Mouse (Mus musculus) limb, embryonic 10.5 days (tissue): ENCODE measurements at regions not wholly inside any gene's neighbourhood (a gene's known extent, or its start where the extent isn't known, plus 50 kb on each side); places are given as distances from the start of the nearest gene placed in this dataset.
A peak's percentile ranks its signal among the peaks of the same experiment; 100 is the strongest.

Experiments used
- DNase-seq: peaks from one replicate; pipeline ENCODE4 v3.0.0-alpha.2; 2017; ENCODE audit warnings: low spot score
- H3K27ac ChIP-seq: fragments of 300-500 bp; sonication (generic); 2 replicates; pipeline ENCODE4 v1.5.1; 2016; ENCODE audit warnings: mild to moderate bottlenecking
- H3K27me3 ChIP-seq: fragments of 300-500 bp; sonication (generic); 2 replicates; pipeline ENCODE4 v1.6.1; 2016; ENCODE audit warnings: low read depth, mild to moderate bottlenecking; ENCODE audit not compliant: poor library complexity, severe bottlenecking
- H3K36me3 ChIP-seq: fragments of 300-500 bp; sonication (generic); 2 replicates; pipeline ENCODE4 v1.6.1; 2016; ENCODE audit warnings: mild to moderate bottlenecking, moderate library complexity
- H3K4me1 ChIP-seq: fragments of 300-500 bp; sonication (generic); 2 replicates; pipeline ENCODE4 v1.6.1; 2016
- H3K4me3 ChIP-seq: fragments of 300-500 bp; sonication (generic); 2 replicates; pipeline ENCODE4 v1.5.1; 2016; ENCODE audit warnings: mild to moderate bottlenecking, moderate library complexity
- H3K9me3 ChIP-seq: fragments of 300-500 bp; sonication (generic); replicated peaks from 2 replicates; pipeline ENCODE4 v1.6.1; 2016; ENCODE audit warnings: mild to moderate bottlenecking
- WGBS: fragments of 180-500 bp; shearing (Covaris S2); methylation state at CpG from one replicate; pipeline ENCODE4 v1.1.7; 2016; 5-methylcytosine and 5-hydroxymethylcytosine counted together

DNA sequence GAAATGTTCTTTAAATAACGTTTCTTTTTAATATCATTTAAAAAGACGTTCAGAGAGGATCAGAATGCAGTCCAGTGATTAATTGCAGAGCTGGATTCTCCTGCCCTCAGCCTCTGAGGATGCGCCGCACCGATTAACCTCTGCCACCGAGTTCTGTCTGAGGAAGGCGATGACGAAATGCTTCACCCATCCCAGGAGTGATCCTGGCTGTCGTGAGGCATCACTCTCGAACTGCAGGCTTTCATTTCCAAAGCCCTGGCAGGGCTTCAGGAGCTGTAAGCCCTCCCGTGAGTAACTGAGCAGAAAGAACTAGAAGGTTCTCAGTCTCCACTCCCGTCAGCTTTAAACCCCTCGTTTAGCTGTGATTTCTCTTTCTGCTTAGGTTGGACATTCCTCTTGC lies 157.0 kb upstream of the Pgrmc2 start:
- WGBS: 73% methylated on average over 13 of the region's 13 CpGs
- Histone ChIP-seq H3K27me3 (no peaks in the 10 kb centered on the region), H3K9me3 (no peaks in the 10 kb centered on the region), H3K4me1 (peaks cover 15% of the 10 kb centered on the region), H3K4me3 (no peak overlapping the region), H3K36me3 (no peaks in the 10 kb centered on the region), H3K27ac (no peak overlapping the region)
- no peak for DNase-seq

GRCm38 (mm10) chr3:41239246-41239645 lies 156.4 kb upstream of the Pgrmc2 start:
- no peak overlapping the region for H3K4me3 ChIP-seq
- WGBS: 82% methylated on average over 6 of the region's 6 CpGs
- H3K27me3 ChIP-seq: no peaks in the 10 kb centered on the region
- no peak for DNase-seq
- no peak overlapping the region for H3K27ac ChIP-seq
- no peaks in the 10 kb centered on the region for H3K36me3 ChIP-seq
- H3K9me3 ChIP-seq: no peaks in the 10 kb centered on the region
- H3K4me1 ChIP-seq: peaks cover 15% of the 10 kb centered on the region

DNA sequence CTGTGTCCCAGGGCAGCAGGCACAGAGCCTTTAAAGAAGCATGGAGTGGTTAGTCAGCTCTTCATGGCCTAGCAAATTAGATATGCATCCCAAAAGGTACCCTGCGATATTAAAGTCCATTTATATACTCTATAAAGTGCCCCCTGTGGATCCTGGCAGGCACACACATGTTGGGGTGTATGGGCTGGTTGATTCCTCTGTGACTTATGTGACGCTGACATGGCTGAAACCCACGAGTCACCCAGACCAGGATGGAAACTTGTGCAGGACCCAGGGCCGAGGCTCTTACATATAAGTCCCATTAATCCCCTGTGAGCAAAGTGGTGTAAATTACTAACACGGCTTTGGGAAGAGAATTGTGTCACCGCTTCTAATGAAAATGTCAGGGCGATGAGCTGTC lies 155.2 kb upstream of the Pgrmc2 start:
- DNase-seq: no peak
- H3K4me1 ChIP-seq: peaks cover 15% of the 10 kb centered on the region
- H3K36me3 ChIP-seq: no peaks in the 10 kb centered on the region
- H3K4me3 ChIP-seq: no peak overlapping the region
- no peaks in the 10 kb centered on the region for H3K27me3 ChIP-seq
- no peak overlapping the region for H3K27ac ChIP-seq
- WGBS: 82% methylated on average over 7 of the region's 7 CpGs
- H3K9me3 ChIP-seq: no peaks in the 10 kb centered on the region

DNA sequence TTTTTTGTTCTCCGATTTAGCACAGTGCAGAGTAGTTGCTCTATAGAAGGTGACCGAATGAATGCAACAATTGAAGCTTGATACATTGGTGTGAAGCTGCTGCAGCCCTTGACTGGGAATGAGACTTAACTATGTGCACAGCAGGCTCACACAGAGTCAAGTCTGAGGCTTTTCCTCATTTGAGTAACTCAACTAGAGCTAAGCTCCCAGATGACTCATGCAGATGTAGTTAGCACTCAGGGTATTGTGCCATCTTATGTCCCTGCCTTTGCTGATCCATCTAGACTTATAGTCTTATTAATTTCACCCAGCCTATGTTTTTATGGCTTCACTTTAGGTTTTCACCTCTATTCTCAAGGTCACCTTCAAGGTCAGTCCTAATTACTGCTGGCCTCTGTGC lies 152.8 kb upstream of the Pgrmc2 start:
- no peak for DNase-seq
- Histone ChIP-seq H3K36me3 (no peaks in the 10 kb centered on the region), H3K27me3 (no peaks in the 10 kb centered on the region), H3K9me3 (no peaks in the 10 kb centered on the region), H3K4me1 (peaks cover 7% of the 10 kb centered on the region), H3K27ac (no peak overlapping the region), H3K4me3 (no peak overlapping the region)
- 97% methylated on average over 2 of the region's 2 CpGs for WGBS

DNA sequence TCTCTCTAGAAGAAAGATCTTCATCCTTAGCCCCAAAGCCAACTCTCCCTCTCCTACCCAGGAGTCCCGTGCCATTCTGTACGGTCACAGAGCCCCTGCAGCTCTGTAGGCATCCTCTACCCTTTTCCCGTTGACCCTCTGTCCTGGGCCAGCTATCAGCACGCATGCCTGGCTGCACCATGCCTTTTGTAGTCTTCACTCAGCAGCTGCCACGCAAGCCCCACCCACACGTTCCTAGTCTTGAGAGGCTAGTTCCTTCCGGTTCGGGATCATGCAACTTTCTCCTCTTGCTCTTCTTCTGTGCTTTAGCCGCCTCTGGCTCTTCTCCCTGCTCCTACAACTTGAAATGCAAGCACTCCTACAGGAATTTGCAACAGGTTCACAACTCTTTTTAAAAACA lies 152.1 kb upstream of the Pgrmc2 start:
- 83% methylated on average over 9 of the region's 9 CpGs for WGBS
- no peaks in the 10 kb centered on the region for H3K9me3 ChIP-seq
- DNase-seq: no peak
- H3K4me1 ChIP-seq: peaks cover 7% of the 10 kb centered on the region
- H3K4me3 ChIP-seq: no peak overlapping the region
- no peaks in the 10 kb centered on the region for H3K36me3 ChIP-seq
- H3K27me3 ChIP-seq: no peaks in the 10 kb centered on the region
- no peak overlapping the region for H3K27ac ChIP-seq

DNA sequence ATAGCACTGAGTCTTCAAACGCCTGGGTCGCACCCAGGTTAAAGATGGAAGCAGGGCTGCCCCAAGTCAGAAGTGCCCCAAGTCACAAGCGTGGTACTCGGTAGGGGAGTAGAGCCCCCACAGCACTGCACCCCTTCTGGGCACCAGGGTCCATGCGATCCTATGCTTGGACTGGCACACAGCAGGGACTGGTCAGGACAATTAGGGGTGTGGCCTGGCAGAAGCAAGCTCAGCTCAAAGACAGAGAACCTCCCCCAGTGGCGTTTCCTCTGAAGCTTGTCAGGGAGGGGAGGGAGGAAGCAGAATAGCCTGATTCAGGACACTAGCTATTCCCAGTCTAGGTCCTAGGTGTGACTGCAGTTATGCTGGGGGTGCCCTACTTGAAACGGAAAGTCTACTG lies 151.3 kb upstream of the Pgrmc2 start:
- WGBS: 70% methylated on average over 7 of the region's 7 CpGs
- Histone ChIP-seq H3K27ac (no peak overlapping the region), H3K4me3 (no peak overlapping the region), H3K27me3 (no peaks in the 10 kb centered on the region), H3K36me3 (no peaks in the 10 kb centered on the region), H3K9me3 (no peaks in the 10 kb centered on the region), H3K4me1 (peaks cover 7% of the 10 kb centered on the region)
- DNase-seq: no peak

- no peak for DNase-seq
- no peak overlapping the region for H3K4me3 ChIP-seq
- WGBS: 79% methylated on average over 8 of the region's 8 CpGs
- no peaks in the 10 kb centered on the region for H3K36me3 ChIP-seq
- no peaks in the 10 kb centered on the region for H3K27me3 ChIP-seq
- no peak overlapping the region for H3K27ac ChIP-seq
- peaks cover 8% of the 10 kb centered on the region for H3K4me1 ChIP-seq
- no peaks in the 10 kb centered on the region for H3K9me3 ChIP-seq
These were observed 150.6 kb upstream of the Pgrmc2 start for GRCm38 (mm10) chr3:41233439-41233838.

- Histone ChIP-seq H3K27me3 (no peaks in the 10 kb centered on the region), H3K27ac (no peak overlapping the region), H3K4me1 (peaks cover 4% of the 10 kb centered on the region; the same call in 1 of the 2 replicates), H3K36me3 (no peaks in the 10 kb centered on the region), H3K4me3 (no peak overlapping the region), H3K9me3 (no peaks in the 10 kb centered on the region)
- no peak for DNase-seq
- WGBS: 87% methylated on average over 3 of the region's 3 CpGs
These were observed 148.1 kb upstream of the Pgrmc2 start for GRCm38 (mm10) chr3:41230961-41231377.

DNA sequence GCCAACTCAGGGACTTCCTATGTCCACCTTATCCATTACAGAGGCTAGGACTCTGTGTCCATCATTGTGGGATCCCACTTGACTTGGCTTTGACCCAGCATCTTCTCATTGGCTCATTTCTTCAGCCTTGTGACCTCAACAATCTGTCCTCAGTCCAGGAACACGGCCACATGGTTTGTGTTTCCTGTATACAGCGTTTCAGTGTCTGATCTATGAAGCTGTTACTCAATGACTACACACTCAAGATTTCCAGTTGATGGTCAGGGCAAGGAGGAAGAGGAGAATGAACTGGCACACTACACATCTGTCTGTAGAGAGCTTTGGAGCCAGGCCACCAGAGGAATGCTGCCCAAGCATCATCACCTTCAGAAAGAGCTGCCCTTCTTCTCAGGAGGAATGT lies 146.6 kb upstream of the Pgrmc2 start:
- 87% methylated on average over 2 of the region's 2 CpGs for WGBS
- H3K36me3 ChIP-seq: no peaks in the 10 kb centered on the region
- peaks cover 4% of the 10 kb centered on the region; the same call in 1 of the 2 replicates for H3K4me1 ChIP-seq
- H3K27me3 ChIP-seq: no peaks in the 10 kb centered on the region
- H3K27ac ChIP-seq: no peak overlapping the region
- DNase-seq: no peak
- no peaks in the 10 kb centered on the region for H3K9me3 ChIP-seq
- no peak overlapping the region for H3K4me3 ChIP-seq

DNA sequence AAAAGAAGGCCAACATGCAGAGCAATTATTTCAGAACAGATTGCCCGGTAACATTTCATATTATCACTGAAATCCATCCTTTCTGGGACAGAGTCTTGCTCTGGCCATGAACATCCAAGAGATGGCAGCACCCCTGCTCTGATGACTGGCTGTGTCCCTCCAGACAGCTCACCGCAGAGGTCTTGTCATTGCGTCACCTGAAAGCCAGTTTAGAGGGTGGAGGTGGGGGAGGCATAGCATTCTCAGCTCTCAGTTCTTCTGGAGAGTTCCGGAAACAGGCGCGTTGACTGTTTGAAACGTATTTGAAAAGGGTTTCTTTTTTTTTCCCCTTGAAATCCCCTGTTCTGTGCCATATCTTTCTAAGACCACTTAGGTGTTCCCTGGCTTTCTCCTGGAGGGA lies 145.7 kb upstream of the Pgrmc2 start:
- WGBS: 36% methylated on average over 7 of the region's 7 CpGs
- Histone ChIP-seq H3K27ac (no peak overlapping the region), H3K4me3 (no peak overlapping the region), H3K4me1 (peaks cover 4% of the 10 kb centered on the region; the same call in 1 of the 2 replicates), H3K9me3 (no peaks in the 10 kb centered on the region), H3K27me3 (no peaks in the 10 kb centered on the region), H3K36me3 (no peaks in the 10 kb centered on the region)
- peak; percentile 39 for DNase-seq

DNA sequence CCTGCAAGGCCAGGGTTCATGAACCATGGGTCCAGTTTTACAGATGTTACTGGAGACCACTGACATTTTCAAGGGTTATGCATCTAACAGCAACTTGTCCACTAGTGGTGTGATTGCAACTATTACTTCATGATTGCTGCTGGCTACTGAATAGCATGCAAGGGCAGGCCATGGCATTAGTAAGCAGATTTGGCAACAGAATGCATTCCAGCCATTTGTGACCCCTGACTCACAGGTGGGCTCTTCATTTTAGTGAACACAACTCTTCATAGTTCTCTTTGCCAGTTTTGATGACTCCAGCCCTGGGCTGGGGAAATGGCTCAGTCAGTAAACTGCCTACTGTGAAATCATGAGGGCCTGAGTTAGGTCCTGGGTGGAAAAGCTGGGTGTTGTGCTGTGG lies 137.9 kb upstream of the Pgrmc2 start:
- H3K9me3 ChIP-seq: no peaks in the 10 kb centered on the region
- no peak for DNase-seq
- H3K4me3 ChIP-seq: no peak overlapping the region
- H3K36me3 ChIP-seq: no peaks in the 10 kb centered on the region
- no peak overlapping the region for H3K27ac ChIP-seq
- no peaks in the 10 kb centered on the region for H3K4me1 ChIP-seq
- no peaks in the 10 kb centered on the region for H3K27me3 ChIP-seq

GRCm38 (mm10) chr3:41217770-41218169 lies 134.9 kb upstream of the Pgrmc2 start:
- Histone ChIP-seq H3K27ac (no peak overlapping the region), H3K4me3 (no peak overlapping the region), H3K4me1 (no peaks in the 10 kb centered on the region), H3K27me3 (no peaks in the 10 kb centered on the region), H3K36me3 (no peaks in the 10 kb centered on the region), H3K9me3 (no peaks in the 10 kb centered on the region)
- WGBS: 92% methylated on average over 3 of the region's 3 CpGs
- DNase-seq: no peak

- Histone ChIP-seq H3K27me3 (no peaks in the 10 kb centered on the region), H3K4me3 (no peak overlapping the region), H3K27ac (no peak overlapping the region), H3K4me1 (peaks cover 3% of the 10 kb centered on the region), H3K9me3 (no peaks in the 10 kb centered on the region), H3K36me3 (no peaks in the 10 kb centered on the region)
- 88% methylated on average over 2 of the region's 2 CpGs for WGBS
- DNase-seq: no peak
These were observed 130.7 kb upstream of the Pgrmc2 start for GRCm38 (mm10) chr3:41213533-41213932.

GRCm38 (mm10) chr3:41210333-41210732 lies 127.5 kb upstream of the Pgrmc2 start:
- no peak overlapping the region for H3K27ac ChIP-seq
- no peak for DNase-seq

More at GRCm38 (mm10) chr3:41210333-41210732, 127.5 kb upstream of the Pgrmc2 start:
- H3K4me1 ChIP-seq: peaks cover 3% of the 10 kb centered on the region
- H3K27me3 ChIP-seq: no peaks in the 10 kb centered on the region
- no peaks in the 10 kb centered on the region for H3K9me3 ChIP-seq
- no peaks in the 10 kb centered on the region for H3K36me3 ChIP-seq
- WGBS: 81% methylated on average over 7 of the region's 7 CpGs
- H3K4me3 ChIP-seq: no peak overlapping the region
